Mouse (Mus musculus) embryonic fibroblast, embryonic 13.5 days (primary cell): ENCODE data around the gene Rbpj. TPM values are rescaled to one million over a fixed set of nuclear protein-coding genes. Genes with fewer than 3 reads are reported as not detected.

Experiments
- H3K27ac ChIP-seq: 2 replicates; pipeline ENCODE4 v1.5.1; 2012; ENCODE audit warnings: low read length, control low read depth, inconsistent platforms; ENCODE audit not compliant: insufficient read depth
- H3K4me1 ChIP-seq: 2 replicates; pipeline ENCODE4 v1.6.1; 2011; ENCODE audit warnings: low read length; ENCODE audit not compliant: control insufficient read depth, insufficient read depth
- H3K4me3 ChIP-seq: 2 replicates; pipeline ENCODE4 v1.5.1; 2011; ENCODE audit warnings: mild to moderate bottlenecking, control low read depth, low read length; ENCODE audit not compliant: insufficient read depth
- CTCF ChIP-seq: IDR thresholded peaks from 2 replicates; pipeline ENCODE4 v1.5.1; 2011; ENCODE audit warnings: mild to moderate bottlenecking, control low read depth, low read length, moderate library complexity, borderline replicate concordance; ENCODE audit not compliant: insufficient read depth
- POLR2A ChIP-seq: IDR thresholded peaks from 2 replicates; pipeline ENCODE4 v1.6.1; 2011; ENCODE audit warnings: low read depth, mild to moderate bottlenecking, control low read depth, low read length, moderate library complexity
- polyA plus RNA-seq: library from polyadenylated mRNA; stranded (reverse); fragments of >200 nt; gene quantifications from 2 replicates; pipeline ENCODE4 v1.2.4, GENCODE M21; 2011; ENCODE audit warnings: low read depth; ENCODE audit not compliant: missing spikeins, insufficient read length

Rbpj gene
- polyA plus RNA-seq, 1 experiment: 98.7 TPM

DNA sequence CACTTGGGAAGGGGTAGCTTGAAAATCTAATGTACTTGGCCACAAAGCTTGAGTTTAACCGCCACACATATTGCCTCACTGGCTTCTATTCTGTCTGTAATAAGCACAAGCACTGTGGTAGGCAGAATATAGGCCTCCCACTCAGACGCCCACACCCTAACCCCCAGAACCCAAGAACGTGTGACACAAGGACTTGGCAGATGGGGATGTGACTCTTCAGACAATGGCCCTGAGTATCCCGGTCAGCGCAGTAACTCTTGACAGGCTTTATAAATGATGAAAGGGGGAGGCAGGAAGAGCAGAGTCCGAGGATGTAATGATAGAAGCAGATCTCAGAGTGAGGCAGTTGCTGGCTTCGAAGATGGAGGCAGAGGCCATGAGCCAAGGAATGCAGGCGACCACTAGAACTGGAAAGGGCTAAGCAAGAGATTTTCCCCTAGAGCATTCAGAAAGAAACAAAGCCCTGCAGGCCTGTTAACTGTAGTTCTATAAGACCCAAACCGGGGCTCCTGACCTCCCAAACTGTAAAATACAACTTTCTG is 20.1 kb downstream of the Rbpj start:
- Histone ChIP-seq H3K27ac (peak overlapping the region; percentile 82), H3K4me1 (peaks cover 27% of the 10 kb centered on the region), H3K4me3 (no peak overlapping the region)
- TF ChIP-seq CTCF: no peak
- TF ChIP-seq POLR2A: no peak

DNA sequence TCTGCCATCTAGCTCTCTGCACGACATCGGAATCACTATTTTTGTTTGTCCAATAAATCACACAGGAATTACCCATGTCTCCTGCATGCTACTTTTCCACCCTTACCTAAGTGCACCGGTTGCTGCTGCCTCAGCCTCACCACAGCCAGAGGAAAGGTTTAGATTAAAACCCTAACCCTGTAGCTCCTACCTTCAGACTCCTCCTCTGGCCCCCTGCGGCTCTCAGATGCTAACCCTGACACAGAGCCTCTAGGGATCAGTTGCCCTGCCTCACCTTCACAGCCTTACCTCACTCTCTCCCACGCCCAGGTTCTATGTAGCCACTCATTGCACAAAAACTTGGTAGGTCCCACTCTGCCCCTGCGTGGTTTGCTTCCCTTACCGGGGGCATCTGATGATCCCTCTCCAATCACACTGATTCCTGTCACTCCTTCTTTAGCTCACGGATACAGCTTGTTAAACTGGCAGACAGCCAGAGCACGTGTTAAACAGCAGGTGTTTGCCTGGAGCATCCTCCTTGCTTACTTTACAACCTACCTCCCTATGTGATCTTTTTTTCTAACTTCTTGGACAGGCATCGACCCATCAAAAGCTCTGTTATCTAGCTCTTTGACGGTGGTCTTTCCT is 21.1 kb downstream of the Rbpj start:
- Histone ChIP-seq H3K4me3 (no peak overlapping the region), H3K4me1 (peaks cover 19% of the 10 kb centered on the region), H3K27ac (no peak overlapping the region)
- TF ChIP-seq POLR2A (no peak), CTCF (no peak)

- H3K4me1 ChIP-seq: peaks cover 17% of the 10 kb centered on the region
- no peak for TF ChIP-seq CTCF
- no peak for TF ChIP-seq POLR2A
Observed at GRCm38 (mm10) chr5:53490697-53491099, 24.7 kb downstream of the Rbpj start.

GRCm38 (mm10) chr5:53493756-53494155 is 27.8 kb downstream of the Rbpj start:
- TF ChIP-seq POLR2A: no peak
- no peak for TF ChIP-seq CTCF
- peaks cover 9% of the 10 kb centered on the region; the same call in 1 of the 2 replicates for H3K4me1 ChIP-seq
- H3K4me3 ChIP-seq: no peak overlapping the region
- peak overlapping the region; percentile 53 for H3K27ac ChIP-seq

More at GRCm38 (mm10) chr5:53490697-53491099, 24.7 kb downstream of the Rbpj start:
- no peak overlapping the region for H3K4me3 ChIP-seq
- H3K27ac ChIP-seq: peak overlapping the region; percentile 88

DNA sequence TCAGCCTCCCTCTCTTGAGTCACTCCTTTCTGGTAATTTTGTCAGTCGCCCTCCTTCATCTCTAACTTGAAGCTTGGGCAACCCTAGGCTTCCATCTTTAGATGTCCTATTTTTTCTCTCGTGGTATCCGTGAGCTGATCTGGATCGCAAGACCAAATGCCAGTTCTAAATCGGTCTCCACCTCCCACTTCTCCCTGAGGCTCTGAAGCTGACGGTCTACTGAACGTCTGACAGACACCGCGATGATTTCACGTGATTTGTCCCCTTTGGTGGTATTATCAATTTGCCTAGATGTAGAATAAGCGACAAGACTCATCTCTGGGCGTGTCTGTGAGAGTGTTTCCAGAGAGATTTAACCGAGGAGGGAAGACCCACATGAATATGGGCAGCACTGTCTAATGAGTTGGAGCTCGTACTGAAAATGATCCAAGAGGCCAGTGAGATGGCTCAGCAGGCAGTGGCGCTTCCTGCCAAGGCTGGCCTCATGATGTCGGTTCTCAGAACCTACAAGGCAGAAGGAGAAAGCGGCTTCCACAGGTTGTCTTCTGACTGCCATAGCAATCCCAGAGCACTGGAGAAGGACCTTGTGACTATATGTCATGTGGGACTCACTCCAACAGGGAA is 28.7 kb downstream of the Rbpj start:
- TF ChIP-seq POLR2A (no peak), CTCF (no peak)
- H3K27ac ChIP-seq: peak overlapping the region; percentile 53; the same call in 1 of the 2 replicates
- H3K4me1 ChIP-seq: peaks cover 9% of the 10 kb centered on the region; the same call in 1 of the 2 replicates
- no peak overlapping the region for H3K4me3 ChIP-seq

GRCm38 (mm10) chr5:53496846-53497549 is 31.0 kb downstream of the Rbpj start:
- H3K27ac ChIP-seq: peak overlapping the region; percentile 82
- H3K4me3 ChIP-seq: no peak overlapping the region
- no peak for TF ChIP-seq POLR2A
- no peak for TF ChIP-seq CTCF
- peaks cover 4% of the 10 kb centered on the region; the same call in 1 of the 2 replicates for H3K4me1 ChIP-seq

GRCm38 (mm10) chr5:53499571-53499970 is 33.6 kb downstream of the Rbpj start:
- H3K27ac ChIP-seq: no peak overlapping the region
- TF ChIP-seq POLR2A (no peak), CTCF (no peak)
- H3K4me1 ChIP-seq: 0 out of 2 replicates have a peak, but pooled peaks cover 2% of the 10 kb centered on the region
- no peak overlapping the region for H3K4me3 ChIP-seq

DNA sequence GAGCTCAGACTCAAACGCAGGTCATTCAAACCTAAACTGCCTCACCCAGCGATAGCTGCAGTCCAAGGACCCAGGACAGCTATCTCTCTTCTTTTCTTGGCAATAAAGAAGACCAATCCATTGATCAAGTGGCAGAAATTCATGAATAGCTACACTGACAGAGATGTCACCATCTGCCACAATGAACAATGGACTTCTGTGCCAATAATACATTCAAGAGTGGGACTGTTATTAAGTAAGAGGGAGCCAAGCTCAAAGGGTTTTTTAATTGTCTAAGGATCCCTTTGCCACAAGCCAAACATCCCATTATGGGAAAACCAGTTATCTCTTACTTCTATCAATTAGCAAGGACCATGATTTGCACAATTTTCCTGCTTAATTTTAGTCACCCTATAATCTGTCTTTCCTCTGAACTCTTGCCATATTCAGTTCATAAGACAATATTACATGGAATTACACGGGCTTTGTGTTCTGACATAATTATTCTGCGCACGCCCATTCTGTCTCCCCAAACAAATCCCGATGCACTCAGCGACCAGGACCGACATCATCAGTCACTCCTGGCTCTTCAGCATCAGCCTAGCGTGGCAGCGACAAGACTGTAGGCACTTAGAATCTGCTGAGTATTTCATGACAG is 34.7 kb downstream of the Rbpj start:
- H3K4me3 ChIP-seq: no peak overlapping the region
- TF ChIP-seq CTCF (no peak), POLR2A (no peak)
- 0 out of 2 replicates have a peak, but pooled peaks cover 2% of the 10 kb centered on the region for H3K4me1 ChIP-seq
- H3K27ac ChIP-seq: no peak overlapping the region

GRCm38 (mm10) chr5:53503261-53503660 is 37.3 kb downstream of the Rbpj start:
- no peaks in the 10 kb centered on the region for H3K4me1 ChIP-seq
- no peak for TF ChIP-seq POLR2A
- no peak for TF ChIP-seq CTCF
- H3K4me3 ChIP-seq: no peak overlapping the region
- no peak overlapping the region for H3K27ac ChIP-seq
